Mouse (Mus musculus): ENCODE results near the gene Lgi1.

DNA sequence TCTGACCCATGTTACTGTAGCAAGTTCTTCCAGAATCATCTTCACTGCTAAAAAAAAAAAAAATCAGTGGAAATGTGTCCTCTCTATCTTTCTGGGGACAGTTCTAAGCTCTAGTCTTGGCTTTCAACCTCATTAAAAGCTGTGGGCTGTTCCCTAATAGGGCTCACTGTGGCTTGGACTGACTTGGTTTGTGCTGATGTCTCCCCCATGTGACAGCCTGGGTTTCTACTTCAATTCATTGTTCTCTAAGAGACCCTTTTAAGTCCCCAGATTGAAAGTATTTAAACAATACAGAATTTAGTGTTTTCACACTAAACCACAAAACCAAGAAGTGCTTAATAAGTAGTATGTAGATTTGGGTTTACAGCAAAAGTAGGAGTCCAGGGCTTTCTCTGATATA lies 59.4 kb downstream of the Lgi1 start:
- no peak for TF ChIP-seq POLR2A (IDR thresholded peaks at IDR 0.05; ENCODE audit: low read depth, low read length)
- TF ChIP-seq CTCF (IDR thresholded peaks at IDR 0.05; ENCODE audit: extremely low read depth, insufficient read depth, insufficient read length, insufficient replicate concordance), result no peak

Data from spleen, adult 2 months (tissue).